Mouse (Mus musculus): ENCODE measurements around the gene Cdc6.
"Not testable (repeated sequence)": the region's sequence is repeated elsewhere in the genome, so short reads cannot be mapped to it uniquely, and the experiment has no call there.

The Cdc6 gene

DNA sequence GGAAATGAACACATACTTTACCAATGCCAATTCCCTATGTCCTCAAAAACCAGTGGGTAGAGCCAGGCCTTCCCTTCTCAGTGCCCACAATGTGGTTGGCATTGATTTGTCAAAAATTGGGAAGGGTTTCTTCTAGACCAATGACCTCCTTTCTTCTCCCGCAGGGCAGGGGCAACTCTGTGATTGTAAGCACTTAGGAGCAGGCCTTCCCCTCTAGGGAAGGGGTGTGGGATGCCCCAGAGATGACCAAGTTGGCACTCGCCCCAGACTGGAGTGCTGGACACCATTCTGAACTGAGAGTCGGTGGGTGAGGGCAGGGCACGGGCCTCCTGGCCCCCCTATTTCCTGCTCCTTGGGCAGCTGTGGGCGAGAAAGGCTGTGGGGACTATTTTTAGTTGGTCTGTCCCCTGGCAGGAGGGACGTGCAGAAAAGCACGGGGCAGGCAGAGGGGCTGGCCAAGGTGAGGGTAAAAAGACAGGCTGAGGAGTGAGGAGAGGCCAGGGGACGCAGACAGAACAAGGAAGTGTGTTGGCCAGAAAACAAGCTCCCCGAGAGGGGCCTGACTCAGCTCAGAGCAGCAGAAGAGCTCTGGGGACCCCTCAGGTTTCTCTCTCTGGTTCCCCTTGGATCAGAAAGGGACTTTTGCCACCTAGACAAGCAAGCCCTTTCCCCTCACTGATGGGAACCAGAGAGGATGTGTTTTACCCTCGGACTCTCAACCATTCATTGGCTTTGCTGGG is 23.3 kb downstream of the Cdc6 start:
- intact Hi-C loops (cut with DNase I) = no loop called here

DNA sequence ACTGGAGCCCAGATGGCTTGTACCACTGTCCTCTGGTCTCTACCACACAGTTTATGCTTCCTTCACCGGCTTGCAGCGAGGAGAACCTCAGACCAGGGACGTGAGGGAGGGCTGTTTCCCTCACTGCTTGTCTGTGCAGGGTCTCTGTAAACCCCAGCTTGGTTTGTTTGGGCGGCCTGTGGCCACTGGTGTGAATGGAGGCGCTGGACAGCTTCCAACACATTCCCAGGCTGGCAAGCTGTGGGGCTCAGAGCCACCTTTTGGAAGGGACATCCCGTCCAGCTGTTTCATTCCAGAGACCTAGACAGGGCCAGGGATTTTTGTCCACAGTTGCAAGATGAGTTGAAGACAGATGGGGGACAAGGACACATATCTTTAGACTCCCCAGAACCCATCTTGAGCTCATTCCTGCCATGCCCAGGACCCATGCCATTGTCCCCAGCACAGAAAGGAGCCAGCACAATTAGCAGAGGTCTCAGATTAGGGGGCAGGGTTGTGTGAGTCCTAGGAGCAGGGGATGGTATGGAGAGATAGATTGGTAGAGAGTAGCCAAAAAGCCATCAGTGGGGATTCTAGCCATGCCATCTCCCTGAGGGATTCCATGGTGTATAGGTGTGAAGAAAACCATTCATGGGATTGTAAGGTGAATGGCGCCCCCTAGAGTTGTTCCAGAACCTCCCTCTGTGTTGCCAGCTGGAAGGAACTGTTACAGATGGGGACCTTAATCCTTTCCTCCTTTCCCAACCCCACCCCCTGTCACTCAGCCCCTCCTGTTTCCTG is 24.1 kb downstream of the Cdc6 start:
- intact Hi-C loops (cut with DNase I) = no loop called here

DNA sequence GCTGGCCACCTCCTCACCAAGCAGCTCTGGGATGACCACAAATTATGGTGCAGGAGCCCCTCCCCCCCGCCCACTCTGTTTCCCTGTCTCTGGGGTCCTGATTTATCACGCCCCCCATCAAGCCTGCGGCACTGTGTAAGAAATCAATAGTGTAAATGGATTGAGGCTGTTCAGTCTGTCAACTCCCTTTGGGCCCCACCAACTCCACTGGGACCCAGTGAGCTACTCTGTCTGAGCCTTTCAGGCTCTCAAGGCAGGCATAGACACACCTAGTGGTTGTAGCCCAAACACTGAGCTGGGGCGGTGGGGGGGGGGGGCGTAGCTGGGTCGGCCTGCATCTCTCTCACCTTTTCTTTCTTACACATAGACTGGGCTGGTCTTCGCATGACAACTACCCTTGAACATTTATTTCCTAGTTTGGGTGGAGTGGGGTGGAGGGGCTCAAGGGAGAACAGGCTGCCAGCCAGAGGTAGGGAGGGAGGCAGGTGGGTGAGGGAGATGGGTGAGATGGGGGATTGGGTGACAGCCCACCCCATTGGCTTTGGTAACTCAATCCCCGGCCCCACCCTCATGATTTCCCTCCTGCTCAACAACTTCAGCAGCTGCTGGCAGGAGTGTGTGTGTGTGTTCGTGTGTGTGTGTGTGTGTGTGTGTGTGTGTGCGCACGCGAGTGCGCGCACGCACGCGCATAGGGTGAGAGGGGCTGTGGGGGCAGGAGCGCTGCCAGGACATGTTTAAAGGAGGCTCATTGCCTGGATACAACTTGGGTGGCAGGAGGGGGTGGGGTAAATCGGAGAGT is 24.9 kb downstream of the Cdc6 start:
- intact Hi-C loops (cut with DNase I) = no loop called here

DNA sequence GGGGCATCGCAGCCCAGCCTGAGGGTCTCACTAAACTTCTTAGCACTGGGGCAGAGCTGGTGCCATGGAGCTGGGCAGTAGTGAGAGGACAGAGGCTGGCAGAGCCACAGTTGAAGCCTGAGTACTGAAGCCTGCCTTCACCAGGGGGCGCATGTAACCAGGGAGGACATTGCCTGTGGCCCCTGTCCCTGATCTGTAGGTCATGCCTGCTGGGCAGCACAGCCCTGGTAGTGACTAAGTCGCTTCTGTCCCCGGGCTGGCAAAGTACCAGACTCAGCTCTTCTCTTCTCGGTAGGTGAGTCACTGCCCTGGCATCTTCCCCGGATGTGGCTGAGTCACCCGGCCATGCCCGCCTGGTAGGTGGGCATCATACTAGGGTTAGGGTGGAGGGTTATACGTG is 25.6 kb downstream of the Cdc6 start:
- intact Hi-C loops (cut with DNase I) = no loop called here

DNA sequence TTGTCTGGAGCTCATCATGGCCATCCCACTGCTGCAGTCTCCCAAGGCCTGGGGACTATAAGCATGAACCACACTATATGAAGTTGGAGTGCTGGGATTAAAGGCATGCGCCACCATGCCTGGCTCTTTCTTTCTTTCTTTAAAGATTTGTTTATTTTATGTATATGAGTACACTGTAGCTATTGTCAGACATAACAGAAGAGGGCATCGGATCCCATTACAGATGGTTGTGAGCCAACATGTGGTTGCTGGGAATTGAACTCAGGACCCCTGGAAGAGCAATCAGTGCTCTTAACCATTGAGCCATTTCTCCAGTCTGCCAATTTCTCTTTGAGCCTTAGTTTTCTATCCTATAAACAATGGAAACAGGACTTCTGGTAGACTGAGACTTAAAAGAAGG is 26.2 kb downstream of the Cdc6 start:
- intact Hi-C loops (cut with DNase I) = not testable (repeated sequence)

DNA sequence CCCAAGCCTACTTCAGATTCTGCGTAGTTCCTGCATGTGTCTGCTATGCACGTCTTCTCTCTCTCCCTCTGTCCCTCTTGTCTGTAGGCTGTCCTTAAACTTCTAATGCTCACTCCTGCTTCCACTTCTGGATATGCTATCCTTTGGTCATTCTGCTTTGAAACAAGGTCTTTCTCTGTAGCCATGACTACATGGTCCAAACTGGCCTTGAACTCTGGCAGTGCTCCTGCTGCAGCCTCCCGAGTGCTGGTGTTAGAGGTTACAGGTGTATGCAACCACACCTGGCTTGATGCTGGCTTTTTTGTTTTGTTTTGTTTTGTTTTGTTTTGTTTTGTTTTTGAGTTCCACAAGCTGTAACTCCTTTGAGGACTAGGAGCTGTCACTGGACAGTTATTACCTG is 26.8 kb downstream of the Cdc6 start:
- intact Hi-C loops (cut with DNase I) = no loop called here

DNA sequence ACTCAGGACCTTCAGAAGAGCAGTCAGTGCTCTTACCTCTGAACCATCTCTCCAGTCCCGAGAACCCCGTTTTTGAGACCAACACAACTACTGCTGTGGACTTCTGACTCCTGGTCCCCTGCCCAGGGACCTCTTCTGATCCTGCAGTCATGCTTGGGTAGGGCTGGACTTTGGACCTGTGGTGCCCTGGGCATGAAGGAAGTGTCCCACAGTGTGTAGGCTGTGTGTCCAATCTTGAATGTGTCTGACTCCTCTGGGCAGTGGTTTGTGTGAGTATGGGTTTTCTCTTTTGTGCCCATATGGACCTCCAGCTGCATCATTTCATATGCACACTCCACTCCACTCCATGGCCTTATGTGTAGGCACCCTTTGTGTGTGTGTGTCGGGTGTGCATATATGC is 27.5 kb downstream of the Cdc6 start:
- intact Hi-C loops (cut with DNase I) = no loop called here

DNA sequence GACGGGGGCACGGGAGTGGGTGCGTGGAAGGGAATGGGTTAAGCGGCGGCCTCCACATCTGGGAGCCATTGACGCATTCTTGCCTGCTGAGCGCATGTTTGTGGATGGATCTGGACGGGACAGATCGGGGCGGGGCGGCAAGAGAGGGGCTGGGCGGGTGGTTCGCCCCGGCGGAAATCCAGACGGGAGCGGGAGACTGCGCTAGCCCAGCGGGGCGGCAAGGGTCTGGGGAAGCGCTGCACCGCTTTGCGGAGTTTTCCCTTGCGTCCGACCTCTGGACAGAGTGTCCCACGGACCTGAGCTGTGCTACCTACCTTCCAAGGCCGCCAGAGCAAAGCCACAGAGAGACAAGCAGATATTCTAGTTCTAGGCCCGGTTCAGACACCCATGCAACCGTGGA is 28.6 kb downstream of the Cdc6 start:
- intact Hi-C loops (cut with DNase I) = no loop called here

DNA sequence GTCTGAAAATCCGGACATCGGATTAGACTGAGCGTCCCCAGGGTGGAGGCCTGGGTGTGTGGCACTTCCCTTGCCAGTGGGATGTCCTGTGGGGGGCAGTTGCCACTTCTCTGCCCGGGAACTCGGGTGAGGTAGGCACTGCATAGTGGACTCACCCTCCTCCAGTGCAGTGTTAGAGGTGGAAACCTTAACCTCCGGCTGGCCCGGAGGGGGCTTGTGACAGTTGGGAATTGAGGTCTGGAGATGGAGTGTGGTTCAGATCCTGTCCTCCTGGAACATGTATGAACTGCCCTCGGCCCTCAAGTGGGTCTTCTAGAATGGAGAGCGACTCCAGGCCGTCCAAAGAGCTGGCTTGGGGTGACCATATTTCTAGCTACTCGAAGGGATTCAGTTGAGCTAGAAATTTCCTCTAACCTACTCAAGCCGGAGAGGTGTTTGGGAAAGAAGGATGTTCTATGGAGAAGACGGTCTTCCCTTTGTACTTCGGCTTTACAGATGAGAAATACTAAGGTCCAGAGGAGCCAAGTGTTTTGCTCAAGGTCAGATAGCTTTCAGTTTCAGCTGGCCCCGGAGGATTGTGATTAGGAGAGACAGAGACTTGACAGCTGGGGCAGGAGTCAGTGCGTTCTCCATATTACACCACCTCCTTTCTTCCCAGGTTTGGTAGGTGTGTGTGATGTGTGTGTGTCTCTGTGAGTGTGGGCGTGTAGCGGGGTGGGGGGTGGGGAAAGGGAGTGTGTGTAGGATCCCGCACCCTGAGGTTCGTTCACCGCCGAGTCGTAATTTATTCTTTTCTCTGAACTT is 29.2 kb downstream of the Cdc6 start:
- intact Hi-C loops (cut with DNase I) = no loop called here

DNA sequence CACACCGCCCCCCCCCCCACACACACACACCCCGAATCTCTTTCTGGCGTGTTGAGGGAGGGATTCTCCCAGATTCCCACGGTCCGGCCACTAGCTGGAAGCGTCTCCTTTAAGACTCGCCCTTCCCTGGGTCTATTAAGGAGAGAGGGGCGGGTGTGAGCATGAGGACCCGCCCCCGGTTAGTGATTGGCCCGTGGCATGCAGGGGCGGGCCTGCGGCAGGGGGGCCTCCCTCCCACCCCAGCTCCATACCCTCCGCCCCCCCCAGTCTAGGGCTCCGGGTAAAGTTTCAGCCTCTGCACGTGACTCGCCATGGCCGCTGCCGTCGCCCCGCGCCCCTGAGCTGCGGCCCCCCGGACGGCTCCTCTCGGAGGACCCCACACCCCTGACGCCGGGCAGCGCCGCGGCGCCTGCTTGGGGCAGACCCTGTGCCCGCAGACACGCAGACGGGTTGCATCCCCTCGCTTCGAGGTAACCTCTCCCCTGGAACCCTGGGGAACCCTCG is 29.9 kb downstream of the Cdc6 start:
- intact Hi-C loops (cut with DNase I) = no loop called here

DNA sequence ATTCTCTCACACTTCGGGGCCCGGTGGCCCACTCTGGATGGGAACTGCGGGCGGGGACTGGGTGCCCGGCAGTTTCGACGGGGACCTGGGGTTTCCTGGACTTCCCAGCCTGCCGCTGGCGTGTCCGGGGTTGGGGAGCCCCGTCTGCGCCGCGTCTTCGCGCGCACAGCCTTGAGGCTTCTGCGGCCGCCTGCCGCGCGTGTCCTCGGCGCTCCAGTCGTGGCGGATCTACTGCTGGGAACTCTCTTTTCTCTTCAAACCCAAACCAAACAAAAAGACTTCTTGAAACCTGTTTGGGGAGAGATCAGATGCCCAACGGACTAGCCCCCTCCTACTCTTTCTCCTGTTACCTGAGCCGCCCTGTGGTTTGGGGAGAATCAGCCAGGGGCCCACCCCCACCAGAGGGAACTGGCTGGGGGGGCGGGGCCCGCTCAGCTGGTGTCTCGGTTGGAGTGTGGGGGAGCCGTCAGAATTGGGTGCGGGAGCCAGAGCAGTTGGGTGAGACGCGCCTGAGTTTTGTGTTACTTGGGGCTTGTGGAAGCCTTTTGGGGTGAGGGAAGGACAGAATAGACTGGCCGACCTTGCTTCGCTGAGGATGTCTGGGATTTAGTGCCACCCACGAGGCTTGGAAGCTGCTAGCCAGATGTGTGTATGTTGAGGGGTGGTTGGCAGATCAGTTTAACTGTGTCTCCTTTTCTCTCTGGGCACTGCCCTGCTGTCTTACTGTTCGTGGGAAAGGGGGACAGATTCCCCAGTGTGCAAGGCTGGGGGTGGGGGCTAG is 30.5 kb downstream of the Cdc6 start:
- intact Hi-C loops (cut with DNase I) = no loop called here

DNA sequence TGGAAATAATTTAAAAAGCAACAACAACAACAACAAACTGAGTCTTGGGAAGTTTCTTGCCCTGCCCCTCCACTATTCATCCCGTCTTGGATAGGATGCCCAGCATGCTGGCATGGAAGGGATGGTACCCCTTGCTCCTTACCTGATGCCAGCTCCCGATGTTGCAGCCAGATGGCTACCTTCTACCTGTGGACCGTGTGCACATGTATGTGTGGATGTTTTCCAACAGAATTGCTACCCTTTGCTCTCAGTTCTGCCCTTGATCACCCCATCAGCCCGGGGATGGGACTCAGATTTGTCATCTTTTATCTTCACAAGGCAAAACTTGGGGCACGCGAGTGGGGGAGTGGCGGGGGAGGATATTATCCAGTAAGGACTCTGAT is 31.1 kb downstream of the Cdc6 start:
- intact Hi-C loops (cut with DNase I) = no loop called here

DNA sequence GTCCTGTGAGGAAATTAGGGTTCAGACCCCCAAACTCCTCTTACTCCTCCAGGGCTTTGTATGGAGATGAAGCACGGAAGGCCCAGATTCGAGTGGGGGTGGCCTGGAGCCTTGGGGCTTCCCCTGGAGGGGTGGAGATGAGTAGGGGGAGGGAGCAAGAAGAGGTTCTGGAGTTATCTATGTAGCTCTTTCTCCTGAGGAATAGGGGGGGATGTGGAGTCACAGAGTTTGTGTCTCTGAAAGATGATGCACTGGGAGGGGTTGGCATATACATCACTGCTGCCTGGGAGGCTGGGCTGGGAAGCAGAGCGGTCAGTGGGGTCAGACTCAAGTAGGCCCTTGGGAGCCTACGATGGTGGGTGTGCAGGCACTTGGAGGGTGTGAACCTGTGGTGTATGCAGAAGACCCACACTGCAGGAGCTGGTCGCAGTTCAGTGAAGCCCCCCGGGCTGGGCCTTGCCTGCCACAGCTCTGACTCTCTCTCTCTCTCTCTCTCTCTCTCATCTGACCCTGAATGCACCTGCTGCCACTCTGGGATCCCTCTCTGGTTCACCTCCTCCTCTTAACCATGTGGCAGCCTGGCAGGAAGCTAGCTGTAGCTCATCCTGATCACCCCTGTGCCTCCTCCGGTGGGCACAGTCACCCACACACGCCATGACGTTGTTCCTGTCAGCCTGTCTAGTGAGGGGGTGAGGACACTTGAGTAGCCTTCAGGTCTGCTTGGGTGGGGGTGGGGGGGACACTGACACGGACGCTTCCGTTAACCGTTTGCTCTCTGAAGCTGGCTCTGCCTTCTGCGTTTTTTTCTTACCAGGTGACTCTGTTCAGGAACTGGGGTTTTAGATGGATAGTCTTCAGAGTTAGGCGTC is 31.7 kb downstream of the Cdc6 start:
- intact Hi-C loops (cut with DNase I) = no loop called here

DNA sequence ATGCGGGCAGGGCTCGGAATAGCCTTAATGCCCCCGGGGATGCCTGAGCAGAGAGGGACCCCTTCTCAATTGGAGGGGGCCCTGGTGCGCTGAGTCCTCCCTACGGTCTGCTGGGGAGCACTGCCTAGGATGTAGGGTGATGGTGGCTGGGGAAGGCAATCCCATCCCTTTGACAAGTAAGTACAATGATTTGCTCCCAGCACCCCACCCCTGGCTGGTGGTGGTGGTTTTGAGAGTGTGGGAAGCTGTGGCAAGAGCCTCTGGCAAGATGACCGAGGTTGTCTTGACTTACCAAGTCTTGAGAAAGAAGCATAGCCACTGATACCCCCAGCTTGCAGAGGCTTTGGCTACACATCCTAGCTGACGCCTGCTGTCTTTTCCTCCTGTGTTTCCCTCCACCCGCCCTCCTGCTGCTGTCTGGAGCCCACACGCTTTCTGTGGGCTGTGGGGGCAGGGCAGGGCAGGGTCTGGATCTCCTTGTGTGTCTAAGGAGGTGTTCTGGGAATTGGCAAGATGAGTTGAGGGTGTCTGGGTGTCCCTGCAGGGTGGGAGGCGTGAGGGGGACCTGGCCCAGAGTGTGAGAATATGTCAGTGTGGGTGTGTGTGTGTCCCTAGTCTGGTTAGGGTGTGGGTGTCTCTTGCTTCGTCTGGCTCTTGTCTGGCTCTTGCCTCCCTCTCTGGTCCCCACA is 32.5 kb downstream of the Cdc6 start:
- intact Hi-C loops (cut with DNase I) = no loop called here

DNA sequence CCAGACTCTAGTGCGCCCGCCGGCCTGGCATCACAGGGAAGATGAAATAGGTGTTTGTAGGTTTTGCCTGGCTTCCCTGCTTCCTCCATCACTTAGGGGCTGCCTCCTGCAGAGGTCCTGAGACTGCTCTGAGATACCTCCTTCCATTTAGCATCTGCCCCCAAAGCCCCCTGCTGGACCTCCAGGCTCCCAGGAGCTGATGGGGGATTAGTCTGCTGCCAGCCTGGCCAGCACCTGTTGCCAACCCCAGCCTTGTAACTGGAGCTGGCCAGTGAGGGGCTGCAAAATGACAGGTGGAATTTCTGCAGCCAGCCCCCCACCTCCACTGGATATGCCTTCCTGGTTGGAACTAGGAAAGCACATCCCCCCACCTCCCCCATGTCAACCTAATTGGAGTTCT is 33.2 kb downstream of the Cdc6 start:
- intact Hi-C loops (cut with DNase I) = no loop called here

DNA sequence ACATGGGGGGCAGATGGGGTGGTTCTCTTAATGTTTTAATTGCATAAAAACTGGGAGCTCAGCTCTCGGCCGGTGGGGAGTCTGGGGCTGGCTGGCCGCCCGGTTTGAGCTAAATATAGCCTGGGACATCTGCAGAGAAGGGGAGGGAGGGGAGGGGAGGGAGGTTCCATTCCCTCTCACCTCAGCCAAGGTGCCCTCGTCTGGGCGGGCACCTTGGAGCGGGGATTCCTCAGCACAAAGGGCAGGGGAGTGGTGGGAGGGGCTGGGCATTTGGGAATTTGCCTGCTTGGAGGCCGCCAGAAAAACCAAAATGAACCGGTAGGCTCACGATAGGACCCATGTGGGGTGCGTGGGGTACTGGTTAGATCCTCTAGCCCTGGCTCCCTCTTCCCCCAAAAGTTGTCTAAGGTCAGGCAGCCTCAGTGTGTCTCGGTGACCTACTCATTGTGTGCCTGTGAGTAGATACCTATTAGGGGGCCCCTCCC is 33.8 kb downstream of the Cdc6 start:
- intact Hi-C loops (cut with DNase I) = no loop called here

DNA sequence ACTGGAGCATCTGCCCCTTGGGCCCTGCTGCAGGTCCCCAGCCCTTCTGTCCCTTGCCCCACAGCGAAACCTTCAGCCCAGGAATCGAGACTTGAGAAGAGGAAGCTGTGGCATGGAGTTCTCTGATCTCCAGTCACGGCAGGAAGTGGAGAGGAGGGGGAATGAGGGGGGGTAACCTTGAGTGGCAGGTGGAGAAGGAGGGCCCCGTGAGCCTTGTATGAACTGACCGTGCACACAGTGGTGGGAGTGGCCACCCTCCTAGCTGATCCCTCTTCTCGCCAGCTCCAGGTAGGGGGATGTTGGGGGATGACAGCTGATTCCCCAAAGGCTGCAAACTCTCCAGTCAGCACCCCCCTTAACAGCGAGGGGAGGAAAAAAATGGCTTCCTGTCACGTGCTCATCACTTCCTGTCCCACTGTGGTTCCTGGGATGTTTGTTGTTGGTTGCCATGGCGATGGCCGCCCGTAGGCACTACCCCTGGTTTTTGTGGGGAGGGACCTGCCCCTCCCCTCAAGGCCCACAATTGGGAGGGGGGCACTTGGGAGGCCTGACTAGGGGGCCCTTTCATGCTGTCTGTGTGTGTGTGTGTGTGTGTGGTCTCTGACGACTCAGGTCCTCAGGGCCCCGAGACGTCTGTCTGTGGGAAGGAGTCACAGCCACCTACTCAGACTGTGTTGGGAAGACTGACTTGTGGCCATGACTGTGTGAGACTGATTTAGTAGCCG is 34.4 kb downstream of the Cdc6 start:
- intact Hi-C loops (cut with DNase I) = no loop called here

DNA sequence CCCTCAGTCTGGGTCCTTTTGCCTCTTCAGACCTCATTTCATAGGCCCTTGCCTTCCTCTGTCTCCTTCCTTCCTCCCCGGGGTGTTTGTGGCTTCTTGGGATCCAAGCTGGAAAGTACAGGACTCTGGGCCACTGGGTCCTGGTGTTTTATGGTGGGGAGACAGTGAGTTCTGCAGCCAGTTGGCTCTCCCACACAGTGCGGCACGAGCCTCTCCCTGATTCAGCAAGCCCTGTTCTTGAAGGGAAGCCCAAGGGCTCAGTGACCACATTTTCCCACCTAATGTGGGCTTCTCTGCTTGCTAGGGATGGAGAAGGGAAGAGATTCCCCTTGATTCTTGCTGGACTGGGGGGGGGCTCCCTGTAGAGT is 34.9 kb downstream of the Cdc6 start:
- intact Hi-C loops (cut with DNase I) = no loop called here
